Mouse (Mus musculus): ENCODE results near the gene Fstl3.

Gene Fstl3

GRCm38 (mm10) chr10:79783920-79784800 is 7.1 kb downstream of the Fstl3 start:
- in situ Hi-C loops (cut with MboI; ENCODE audit: low sequenced_read_pairs), result no loop called here

- in situ Hi-C loops (cut with MboI; ENCODE audit: low sequenced_read_pairs), result no loop called here
These were observed 11.5 kb downstream of the Fstl3 start for GRCm38 (mm10) chr10:79788386-79789158.

- in situ Hi-C loops (cut with MboI; ENCODE audit: low sequenced_read_pairs), result no loop called here
These were observed 12.5 kb downstream of the Fstl3 start for GRCm38 (mm10) chr10:79789581-79789980.

- in situ Hi-C loops (cut with MboI; ENCODE audit: low sequenced_read_pairs), result no loop called here
These were observed 13.8 kb downstream of the Fstl3 start, which contains the start of gene Prss57 for GRCm38 (mm10) chr10:79790861-79791260. Gene Prss57, minus strand, starts transcription at chr10:79790961.

GRCm38 (mm10) chr10:79792339-79793040 is 15.4 kb downstream of the Fstl3 start:
- in situ Hi-C loops (cut with MboI; ENCODE audit: low sequenced_read_pairs), result no loop called here

GRCm38 (mm10) chr10:79793051-79793737 is 16.1 kb downstream of the Fstl3 start, which contains the start of gene Palm:
Gene Palm, plus strand, starts transcription at chr10:79793572.
- in situ Hi-C loops (cut with MboI; ENCODE audit: low sequenced_read_pairs), result no loop called here

- in situ Hi-C loops (cut with MboI; ENCODE audit: low sequenced_read_pairs), result no loop called here
These were observed 16.8 kb downstream of the Fstl3 start for GRCm38 (mm10) chr10:79793738-79794490.

- in situ Hi-C loops (cut with MboI; ENCODE audit: low sequenced_read_pairs), result no loop called here
These were observed 17.4 kb downstream of the Fstl3 start for GRCm38 (mm10) chr10:79794491-79794931.

- in situ Hi-C loops (cut with MboI; ENCODE audit: low sequenced_read_pairs), result no loop called here
These were observed 18.8 kb downstream of the Fstl3 start for GRCm38 (mm10) chr10:79795905-79796304.

- in situ Hi-C loops (cut with MboI; ENCODE audit: low sequenced_read_pairs), result no loop called here
These were observed 20.3 kb downstream of the Fstl3 start for GRCm38 (mm10) chr10:79797326-79797725.

GRCm38 (mm10) chr10:79798289-79798928 is 21.3 kb downstream of the Fstl3 start:
- in situ Hi-C loops (cut with MboI; ENCODE audit: low sequenced_read_pairs), result no loop called here

- in situ Hi-C loops (cut with MboI; ENCODE audit: low sequenced_read_pairs), result no loop called here
These were observed 23.4 kb downstream of the Fstl3 start for GRCm38 (mm10) chr10:79800508-79800907.

- in situ Hi-C loops (cut with MboI; ENCODE audit: low sequenced_read_pairs), result no loop called here
These were observed 24.8 kb downstream of the Fstl3 start for GRCm38 (mm10) chr10:79801837-79802236.

- in situ Hi-C loops (cut with MboI; ENCODE audit: low sequenced_read_pairs), result no loop called here
These were observed 25.4 kb downstream of the Fstl3 start for GRCm38 (mm10) chr10:79802331-79802971.

GRCm38 (mm10) chr10:79803716-79804323 is 26.7 kb downstream of the Fstl3 start:
- in situ Hi-C loops (cut with MboI; ENCODE audit: low sequenced_read_pairs), result no loop called here

- in situ Hi-C loops (cut with MboI; ENCODE audit: low sequenced_read_pairs), result no loop called here
These were observed 28.6 kb downstream of the Fstl3 start for GRCm38 (mm10) chr10:79805636-79806035.

- in situ Hi-C loops (cut with MboI; ENCODE audit: low sequenced_read_pairs), result no loop called here
These were observed 29.3 kb downstream of the Fstl3 start for GRCm38 (mm10) chr10:79806331-79806730.

- in situ Hi-C loops (cut with MboI; ENCODE audit: low sequenced_read_pairs), result no loop called here
These were observed 29.9 kb downstream of the Fstl3 start for GRCm38 (mm10) chr10:79806972-79807371.
